Mouse (Mus musculus): ENCODE results near the gene Vav2. TPM values are rescaled to one million over a fixed set of nuclear protein-coding genes. Genes with fewer than 3 reads are reported as not detected.

The Vav2 gene
- polyA plus RNA-seq, 1 experiment from 2014 or later: 8.0 TPM

DNA sequence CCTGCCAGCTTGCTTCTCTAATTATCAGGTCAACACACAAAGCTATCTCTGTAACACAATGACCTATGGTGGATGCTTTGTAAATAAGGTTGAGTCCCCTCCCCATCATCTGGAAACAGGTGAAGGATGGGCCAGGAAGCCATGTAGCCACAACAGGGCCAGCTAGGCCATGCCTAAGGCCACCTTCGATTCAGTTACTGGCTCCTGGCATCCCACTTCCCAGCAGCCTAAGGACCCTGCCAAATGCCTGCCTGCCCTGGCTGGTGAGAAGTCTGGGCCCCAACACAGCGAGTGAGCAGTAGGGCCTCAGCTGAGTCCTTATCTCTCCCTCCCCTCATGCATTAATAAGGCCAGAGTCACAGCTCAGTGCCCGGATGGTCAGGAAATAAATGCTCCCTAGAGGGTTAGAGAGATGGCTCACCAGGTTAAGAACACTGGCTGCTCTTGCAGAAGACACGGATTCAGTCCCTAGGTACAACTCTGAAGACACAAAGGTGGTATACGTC is 9.1 kb downstream of the Vav2 start:
- ATAC-seq (ENCODE audit: insufficient number of reproducible peaks, insufficient read depth, low FRiP score, low TSS enrichment, low read depth): no peak
- no peak overlapping the region for H3K4me2 ChIP-seq
- 73% methylated on average over 5 of the region's 5 CpGs for WGBS
- H3K36me3 ChIP-seq: 0 out of 2 replicates have a peak, but pooled peaks cover under 1% of the 10 kb centered on the region
- no peaks in the 10 kb centered on the region for H3K27me3 ChIP-seq
- H3K4me1 ChIP-seq (replicated peaks): peaks cover 72% of the 10 kb centered on the region
- H3K9ac ChIP-seq (replicated peaks): no peak overlapping the region
- H3K4me3 ChIP-seq (replicated peaks): no peak overlapping the region
- no peaks in the 10 kb centered on the region for H3K9me3 ChIP-seq
- no peak overlapping the region for H3K27ac ChIP-seq

DNA sequence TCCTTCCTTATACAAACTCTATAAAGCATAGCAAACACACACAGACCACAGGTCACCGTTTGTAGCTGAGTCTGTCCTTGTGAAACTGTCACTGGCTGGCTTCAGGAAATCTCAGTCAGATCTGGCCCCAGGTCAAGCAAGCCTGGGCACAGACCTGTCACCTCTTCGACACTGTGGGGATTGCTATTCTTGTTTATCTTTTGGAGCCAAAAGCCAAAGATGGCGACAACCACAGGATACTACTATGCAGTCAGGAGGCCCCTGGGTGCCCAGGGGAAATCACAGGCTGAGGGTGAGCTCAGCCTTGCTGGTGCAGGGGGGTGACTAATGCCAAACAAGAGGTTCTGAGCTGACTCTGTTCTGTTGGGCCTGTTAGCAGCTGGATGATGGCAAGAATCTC is 10.4 kb downstream of the Vav2 start:
- Histone ChIP-seq H3K4me3 (replicated peaks) (no peak overlapping the region), H3K9me3 (no peaks in the 10 kb centered on the region), H3K27ac (0 out of 2 replicates have a peak overlapping the region, but pooled peaks have one; percentile 31), H3K27me3 (no peaks in the 10 kb centered on the region), H3K9ac (replicated peaks) (no peak overlapping the region), H3K4me2 (peak overlapping the region; percentile 15), H3K4me1 (replicated peaks) (peaks cover 83% of the 10 kb centered on the region), H3K36me3 (no peaks in the 10 kb centered on the region)
- no peak for ATAC-seq (ENCODE audit: insufficient number of reproducible peaks, insufficient read depth, low FRiP score, low TSS enrichment, low read depth)
- WGBS: 28% methylated on average over 3 of the region's 3 CpGs

DNA sequence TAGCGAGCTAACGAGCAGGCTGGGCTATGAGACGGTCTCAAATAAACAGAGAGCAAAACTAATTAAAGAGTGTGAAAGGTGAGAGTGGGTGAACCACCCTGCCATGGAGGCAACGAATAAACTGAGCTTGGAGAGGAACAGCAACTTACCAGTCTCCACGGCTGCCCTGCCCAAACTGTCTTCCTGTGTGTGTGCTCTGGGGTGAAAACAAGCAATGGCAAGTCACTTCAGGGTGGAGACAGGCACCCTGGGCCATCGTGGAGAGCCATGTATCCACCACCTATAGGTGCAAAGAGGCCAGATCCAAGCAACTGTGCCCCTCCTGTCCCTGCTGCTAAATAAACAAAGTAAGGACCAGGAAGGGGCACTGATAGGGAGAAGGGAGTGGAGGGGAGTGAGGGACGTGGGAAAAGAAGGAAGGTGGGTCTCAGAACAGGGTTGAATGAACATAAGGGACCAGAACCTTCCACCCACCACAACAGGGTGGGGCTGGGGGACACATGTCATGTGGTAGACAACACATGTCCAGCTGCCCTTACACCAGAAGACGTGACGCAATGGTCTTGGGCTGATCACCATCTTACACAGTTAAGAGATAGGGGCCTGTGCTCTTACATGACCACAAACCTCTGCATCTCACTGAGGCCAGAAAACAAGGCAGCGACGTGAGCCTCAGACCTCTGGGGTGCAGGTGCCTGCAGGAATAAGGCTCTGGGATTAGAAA is 11.6 kb downstream of the Vav2 start:
- Histone ChIP-seq H3K9me3 (no peaks in the 10 kb centered on the region), H3K27me3 (no peaks in the 10 kb centered on the region), H3K4me3 (replicated peaks) (no peak overlapping the region), H3K4me1 (replicated peaks) (peaks cover 89% of the 10 kb centered on the region), H3K36me3 (no peaks in the 10 kb centered on the region), H3K4me2 (no peak overlapping the region), H3K9ac (replicated peaks) (no peak overlapping the region), H3K27ac (0 out of 2 replicates have a peak overlapping the region, but pooled peaks have one; percentile 31)
- no peak for ATAC-seq (ENCODE audit: insufficient number of reproducible peaks, insufficient read depth, low FRiP score, low TSS enrichment, low read depth)
- WGBS: 56% methylated on average over 11 of the region's 11 CpGs

DNA sequence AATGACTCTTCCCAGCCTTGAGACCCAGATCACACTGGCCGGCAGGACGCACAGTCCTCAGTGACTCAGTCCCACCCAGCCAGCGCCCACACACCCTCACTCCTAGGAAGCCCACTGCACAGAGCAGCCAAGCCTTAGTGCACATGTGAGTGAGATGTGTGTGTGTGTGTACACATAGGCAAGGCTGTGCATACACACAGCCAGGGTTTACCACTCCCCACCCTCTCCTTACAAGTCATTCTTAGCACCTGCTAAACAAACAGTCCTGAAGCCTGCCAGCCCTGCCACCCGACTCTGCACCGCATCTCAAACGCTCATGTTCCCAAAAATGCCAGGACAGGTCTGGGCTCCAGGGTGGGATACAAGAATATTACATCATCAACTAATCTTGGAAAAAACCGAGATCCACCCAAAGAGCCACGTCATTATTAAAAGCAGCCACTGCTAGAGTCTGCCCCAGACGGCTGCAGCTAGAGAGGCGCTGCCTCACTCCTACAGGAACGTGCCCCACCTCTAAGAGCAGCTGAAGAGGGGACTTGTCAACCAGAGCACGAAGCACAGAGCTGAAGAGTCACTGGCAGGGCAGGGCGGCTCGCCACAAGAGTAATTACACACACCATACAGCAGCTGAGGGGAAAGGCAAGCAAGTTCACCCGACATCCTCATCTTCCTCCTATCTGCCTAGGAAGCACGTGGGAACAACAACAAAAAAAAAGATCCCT is 12.7 kb downstream of the Vav2 start:
- WGBS: 39% methylated on average over 16 of the region's 16 CpGs
- Histone ChIP-seq H3K9me3 (no peaks in the 10 kb centered on the region), H3K27me3 (no peaks in the 10 kb centered on the region), H3K36me3 (no peaks in the 10 kb centered on the region), H3K4me2 (0 out of 2 replicates have a peak overlapping the region, but pooled peaks have one; percentile 8), H3K27ac (peak overlapping the region; percentile 17; the same call in 1 of the 2 replicates), H3K9ac (replicated peaks) (no peak overlapping the region), H3K4me3 (replicated peaks) (no peak overlapping the region), H3K4me1 (replicated peaks) (peaks cover 81% of the 10 kb centered on the region)
- no peak for ATAC-seq (ENCODE audit: insufficient number of reproducible peaks, insufficient read depth, low FRiP score, low TSS enrichment, low read depth)

DNA sequence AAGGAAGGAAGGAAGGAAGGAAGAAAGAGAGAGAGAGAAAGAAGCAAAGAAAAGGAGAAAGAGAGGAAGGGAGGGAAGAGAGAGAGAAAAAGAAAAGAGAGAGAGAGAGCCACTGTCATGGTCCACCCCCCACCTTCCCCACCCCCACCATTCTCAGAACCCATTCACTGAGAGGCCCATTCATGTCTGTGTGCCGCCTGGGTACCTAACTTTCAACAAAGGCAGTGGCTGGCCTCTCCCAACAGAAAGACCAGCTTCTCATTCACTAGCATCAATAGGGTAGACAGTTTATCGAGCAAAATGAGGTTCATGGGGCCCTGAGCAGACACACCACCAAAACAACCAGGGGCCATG is 13.3 kb downstream of the Vav2 start:
- WGBS: 54% methylated on average over 2 of the region's 2 CpGs
- peaks cover 76% of the 10 kb centered on the region for H3K4me1 ChIP-seq (replicated peaks)
- peak overlapping the region; percentile 17; the same call in 1 of the 2 replicates for H3K27ac ChIP-seq
- H3K9ac ChIP-seq (replicated peaks): no peak overlapping the region
- H3K27me3 ChIP-seq: no peaks in the 10 kb centered on the region
- ATAC-seq (ENCODE audit: insufficient number of reproducible peaks, insufficient read depth, low FRiP score, low TSS enrichment, low read depth): no peak
- no peaks in the 10 kb centered on the region for H3K36me3 ChIP-seq
- no peak overlapping the region for H3K4me2 ChIP-seq
- no peaks in the 10 kb centered on the region for H3K9me3 ChIP-seq
- no peak overlapping the region for H3K4me3 ChIP-seq (replicated peaks)

DNA sequence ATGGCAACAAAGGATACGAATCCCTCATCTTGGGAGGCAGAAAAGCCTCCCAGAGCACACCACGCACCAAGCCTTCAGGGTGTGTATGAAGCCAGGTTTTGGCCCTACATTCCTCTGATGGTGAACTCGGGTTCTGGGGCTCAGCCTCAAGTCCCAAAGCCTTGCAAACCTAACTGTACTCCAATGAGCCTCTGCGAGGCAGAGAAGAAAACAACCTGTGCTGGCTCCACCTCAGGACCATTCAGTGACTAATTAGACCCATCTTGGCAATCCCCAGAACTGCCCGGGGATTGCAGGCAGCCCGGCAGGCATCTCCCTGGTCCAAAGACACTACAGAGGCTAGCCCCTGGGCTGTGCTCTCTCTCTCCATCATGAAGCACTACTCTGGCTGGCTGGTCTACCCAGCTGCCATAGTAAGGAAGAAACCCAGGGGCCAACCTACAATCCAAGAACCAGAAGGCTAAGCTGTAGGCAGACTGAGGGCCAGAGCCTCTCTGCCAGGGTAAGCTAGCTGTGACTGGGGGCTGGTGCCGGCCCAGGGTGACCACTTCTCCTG is 14.5 kb downstream of the Vav2 start:
- 0 out of 2 replicates have a peak overlapping the region, but pooled peaks have one; percentile 26 for H3K4me2 ChIP-seq
- H3K4me1 ChIP-seq (replicated peaks): peaks cover 73% of the 10 kb centered on the region
- peak overlapping the region; percentile 75 for H3K27ac ChIP-seq
- no peaks in the 10 kb centered on the region for H3K27me3 ChIP-seq
- H3K4me3 ChIP-seq (replicated peaks): no peak overlapping the region
- no peaks in the 10 kb centered on the region for H3K36me3 ChIP-seq
- H3K9me3 ChIP-seq: no peaks in the 10 kb centered on the region
- 10% methylated on average over 7 of the region's 7 CpGs for WGBS
- ATAC-seq (ENCODE audit: insufficient number of reproducible peaks, insufficient read depth, low FRiP score, low TSS enrichment, low read depth): no peak
- 0 out of 2 replicates have a peak overlapping the region, but pooled peaks have one; percentile 8 for H3K9ac ChIP-seq (replicated peaks)

DNA sequence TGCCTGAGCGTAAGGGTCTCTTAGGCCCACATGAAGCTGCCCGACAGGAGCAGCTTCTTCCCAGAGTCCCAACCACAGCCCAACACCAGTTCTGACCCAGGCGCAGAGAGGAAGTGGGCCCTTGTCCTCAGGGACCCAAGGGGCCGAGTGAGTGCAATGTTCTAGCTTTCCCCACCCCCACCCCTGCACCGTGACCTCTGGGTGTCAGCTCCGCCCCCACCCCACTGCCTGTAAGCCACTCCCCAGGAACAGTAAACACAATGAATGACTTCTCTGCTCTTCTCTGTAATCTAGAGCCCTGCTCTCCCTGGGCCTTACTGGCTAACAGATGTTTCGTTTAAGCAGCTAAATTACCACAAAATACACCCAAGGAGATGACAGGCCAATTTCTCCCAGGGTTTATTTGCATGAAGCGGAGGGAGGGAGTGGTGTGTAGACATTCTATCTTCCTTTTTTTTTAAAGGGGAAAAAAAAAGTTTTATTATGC is 15.1 kb downstream of the Vav2 start:
- 12% methylated on average over 8 of the region's 8 CpGs for WGBS
- H3K4me3 ChIP-seq (replicated peaks): no peak overlapping the region
- no peaks in the 10 kb centered on the region for H3K36me3 ChIP-seq
- no peaks in the 10 kb centered on the region for H3K9me3 ChIP-seq
- H3K27ac ChIP-seq: peak overlapping the region; percentile 75
- no peak overlapping the region for H3K9ac ChIP-seq (replicated peaks)
- H3K27me3 ChIP-seq: no peaks in the 10 kb centered on the region
- H3K4me2 ChIP-seq: peak overlapping the region; percentile 26
- peaks cover 67% of the 10 kb centered on the region for H3K4me1 ChIP-seq (replicated peaks)
- ATAC-seq (ENCODE audit: insufficient number of reproducible peaks, insufficient read depth, low FRiP score, low TSS enrichment, low read depth): no peak

GRCm38 (mm10) chr2:27410518-27411140 is 16.2 kb downstream of the Vav2 start:
- peaks cover 63% of the 10 kb centered on the region for H3K4me1 ChIP-seq (replicated peaks)
- H3K27me3 ChIP-seq: no peaks in the 10 kb centered on the region
- H3K9ac ChIP-seq (replicated peaks): no peak overlapping the region

GRCm38 (mm10) chr2:27408194-27408593 is 18.6 kb downstream of the Vav2 start:
- Histone ChIP-seq H3K4me1 (replicated peaks) (peaks cover 60% of the 10 kb centered on the region), H3K27ac (no peak overlapping the region), H3K27me3 (no peaks in the 10 kb centered on the region), H3K9me3 (no peaks in the 10 kb centered on the region), H3K36me3 (no peaks in the 10 kb centered on the region), H3K4me3 (replicated peaks) (no peak overlapping the region), H3K9ac (replicated peaks) (no peak overlapping the region), H3K4me2 (no peak overlapping the region)
- ATAC-seq (ENCODE audit: insufficient number of reproducible peaks, insufficient read depth, low FRiP score, low TSS enrichment, low read depth): no peak
- WGBS: 69% methylated on average over 3 of the region's 3 CpGs

More at GRCm38 (mm10) chr2:27410518-27411140, 16.2 kb downstream of the Vav2 start:
- Histone ChIP-seq H3K9me3 (no peaks in the 10 kb centered on the region), H3K36me3 (no peaks in the 10 kb centered on the region), H3K4me2 (no peak overlapping the region), H3K27ac (no peak overlapping the region), H3K4me3 (replicated peaks) (no peak overlapping the region)
- 89% methylated on average over 6 of the region's 6 CpGs for WGBS
- ATAC-seq (ENCODE audit: insufficient number of reproducible peaks, insufficient read depth, low FRiP score, low TSS enrichment, low read depth): no peak

DNA sequence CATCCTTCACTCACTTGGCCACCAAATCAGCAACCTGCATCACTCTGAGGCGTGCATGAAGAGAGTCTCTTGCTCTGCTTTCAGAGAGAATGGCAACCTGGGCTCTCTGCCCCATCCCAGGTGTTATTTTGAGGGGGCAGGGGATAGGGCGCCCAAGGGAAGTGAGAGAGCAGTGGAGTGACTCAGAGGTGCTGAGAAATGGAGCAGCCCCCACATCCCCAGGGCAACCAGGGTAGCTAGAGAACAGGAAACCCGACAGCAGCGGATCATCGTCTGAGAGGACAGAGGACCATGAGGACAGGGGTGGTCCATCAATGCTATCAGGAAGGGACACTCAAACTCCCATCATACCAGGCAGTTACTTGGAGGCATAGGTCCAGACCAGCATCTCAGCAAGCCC is 19.9 kb downstream of the Vav2 start:
- H3K36me3 ChIP-seq: no peaks in the 10 kb centered on the region
- H3K9ac ChIP-seq (replicated peaks): no peak overlapping the region
- H3K27me3 ChIP-seq: no peaks in the 10 kb centered on the region
- H3K9me3 ChIP-seq: no peaks in the 10 kb centered on the region
- H3K27ac ChIP-seq: no peak overlapping the region
- H3K4me1 ChIP-seq (replicated peaks): peaks cover 49% of the 10 kb centered on the region
- ATAC-seq (ENCODE audit: insufficient number of reproducible peaks, insufficient read depth, low FRiP score, low TSS enrichment, low read depth): no peak
- no peak overlapping the region for H3K4me2 ChIP-seq
- H3K4me3 ChIP-seq (replicated peaks): no peak overlapping the region
- 82% methylated on average over 5 of the region's 5 CpGs for WGBS
